Mouse (Mus musculus) mature B cell (primary cell): Measurements from ENCODE around the gene Asxl2.
"Not testable (repeated sequence)": the region's sequence is repeated elsewhere in the genome, so short reads cannot be mapped to it uniquely, and the experiment has no call there.

Source experiments
- in situ Hi-C: fragments of 300-500 bp; cut with MboI; formaldehyde crosslinking; loops from 2 replicates; pipeline ENCODE4 v1.14.3; 2019

Gene Asxl2

GRCm38 (mm10) chr12:3427891-3428775 lies 1.5 kb downstream of the Asxl2 start:
- in situ Hi-C loops, result loop anchor here (10.0 kb wide), 1 partner anchor 193 kb away; no protein-coding TSS in a partner anchor

- in situ Hi-C loops, result loop anchor here (10.0 kb wide), 1 partner anchor 195 kb away; no protein-coding TSS in a partner anchor
These were observed 3.2 kb downstream of the Asxl2 start for GRCm38 (mm10) chr12:3429681-3430442.

- in situ Hi-C loops, result no loop called here
These were observed 3.7 kb downstream of the Asxl2 start for GRCm38 (mm10) chr12:3430443-3430753.

- in situ Hi-C loops, result no loop called here
These were observed 4.3 kb downstream of the Asxl2 start for GRCm38 (mm10) chr12:3430985-3431384.

GRCm38 (mm10) chr12:3433736-3434135 lies 7.1 kb downstream of the Asxl2 start:
- in situ Hi-C loops, result no loop called here

GRCm38 (mm10) chr12:3436446-3436845 lies 9.8 kb downstream of the Asxl2 start:
- in situ Hi-C loops, result no loop called here

- in situ Hi-C loops, result no loop called here
These were observed 11.2 kb downstream of the Asxl2 start for GRCm38 (mm10) chr12:3437815-3438214.

GRCm38 (mm10) chr12:3440916-3441315 lies 14.3 kb downstream of the Asxl2 start:
- in situ Hi-C loops, result no loop called here

- in situ Hi-C loops, result no loop called here
These were observed 14.7 kb downstream of the Asxl2 start for GRCm38 (mm10) chr12:3441361-3441760.

- in situ Hi-C loops, result no loop called here
These were observed 26.9 kb downstream of the Asxl2 start for GRCm38 (mm10) chr12:3453554-3453953.

- in situ Hi-C loops, result no loop called here
These were observed 36.4 kb downstream of the Asxl2 start for GRCm38 (mm10) chr12:3463087-3463486.

- in situ Hi-C loops, result no loop called here
These were observed 73.0 kb downstream of the Asxl2 start for GRCm38 (mm10) chr12:3499662-3500061.

- in situ Hi-C loops, result no loop called here
These were observed 73.4 kb downstream of the Asxl2 start for GRCm38 (mm10) chr12:3500071-3500470.

- in situ Hi-C loops, result no loop called here
These were observed 92.1 kb downstream of the Asxl2 start for GRCm38 (mm10) chr12:3518665-3519297.

- in situ Hi-C loops, result not testable (repeated sequence)
These were observed 95.1 kb downstream of the Asxl2 start for GRCm38 (mm10) chr12:3521806-3522205.

- in situ Hi-C loops, result no loop called here
These were observed 98.9 kb downstream of the Asxl2 start for GRCm38 (mm10) chr12:3525536-3525935.

- in situ Hi-C loops, result not testable (repeated sequence)
These were observed 108.8 kb downstream of the Asxl2 start for GRCm38 (mm10) chr12:3535446-3535845.

GRCm38 (mm10) chr12:3537616-3538015 lies 111.0 kb downstream of the Asxl2 start:
- in situ Hi-C loops, result no loop called here

GRCm38 (mm10) chr12:3538036-3538435 lies 111.4 kb downstream of the Asxl2 start:
- in situ Hi-C loops, result no loop called here

- in situ Hi-C loops, result no loop called here
These were observed 112.9 kb downstream of the Asxl2 start for GRCm38 (mm10) chr12:3539605-3540004.

- in situ Hi-C loops, result no loop called here
These were observed 114.2 kb downstream of the Asxl2 start for GRCm38 (mm10) chr12:3540871-3541270.

- in situ Hi-C loops, result no loop called here
These were observed 118.8 kb downstream of the Asxl2 start for GRCm38 (mm10) chr12:3545451-3545850.
